Mouse (Mus musculus) CH12F3 (cell line): ENCODE results near the gene Slc27a1.

Experiments used
- in situ Hi-C: fragments of 300-500 bp; cut with MboI; formaldehyde crosslinking; loops from 2 replicates; pipeline ENCODE4 v1.14.3; 2020; ENCODE audit warnings: low sequenced_read_pairs

Slc27a1 gene

DNA sequence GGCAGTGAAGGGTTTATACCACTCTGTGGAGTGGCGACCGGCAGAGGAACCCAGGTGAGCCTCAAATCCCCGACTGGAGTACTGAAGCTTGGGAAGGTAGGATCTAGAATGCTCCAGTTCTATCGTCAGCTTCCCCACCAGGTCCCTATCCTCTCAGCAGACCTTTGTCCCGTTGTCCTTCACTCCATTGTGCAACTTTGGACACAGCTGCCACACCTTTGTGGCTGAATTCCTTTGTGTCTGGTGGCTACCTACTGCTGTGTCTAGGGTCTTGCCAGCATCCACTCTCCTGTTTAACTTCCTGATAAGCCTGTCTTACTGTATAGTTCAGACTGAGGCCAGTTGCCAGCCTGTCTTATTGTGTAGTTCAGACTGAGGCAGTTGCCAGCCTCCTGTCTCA lies 43.5 kb downstream of the Slc27a1 start:
- in situ Hi-C loops = no loop called here

DNA sequence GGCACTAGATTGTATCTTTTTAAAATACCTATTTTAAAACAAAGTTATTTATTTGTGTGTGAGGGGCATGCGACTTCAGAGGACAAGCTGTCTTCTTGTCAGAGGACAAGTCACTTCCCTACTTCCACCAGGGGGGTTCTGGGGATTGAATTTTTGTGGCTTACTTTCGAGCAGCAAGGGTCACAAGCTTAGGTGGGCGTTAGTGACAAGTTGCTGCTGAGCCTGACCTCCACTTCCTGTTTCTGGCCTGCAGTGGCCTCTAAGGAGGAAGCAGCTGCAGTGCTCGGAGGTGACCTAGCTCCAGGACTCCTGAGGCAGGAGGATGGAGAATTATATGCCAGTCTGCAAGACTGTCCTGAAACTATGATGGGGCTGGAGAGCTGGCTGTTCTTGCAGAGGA lies 44.7 kb downstream of the Slc27a1 start:
- in situ Hi-C loops = no loop called here

DNA sequence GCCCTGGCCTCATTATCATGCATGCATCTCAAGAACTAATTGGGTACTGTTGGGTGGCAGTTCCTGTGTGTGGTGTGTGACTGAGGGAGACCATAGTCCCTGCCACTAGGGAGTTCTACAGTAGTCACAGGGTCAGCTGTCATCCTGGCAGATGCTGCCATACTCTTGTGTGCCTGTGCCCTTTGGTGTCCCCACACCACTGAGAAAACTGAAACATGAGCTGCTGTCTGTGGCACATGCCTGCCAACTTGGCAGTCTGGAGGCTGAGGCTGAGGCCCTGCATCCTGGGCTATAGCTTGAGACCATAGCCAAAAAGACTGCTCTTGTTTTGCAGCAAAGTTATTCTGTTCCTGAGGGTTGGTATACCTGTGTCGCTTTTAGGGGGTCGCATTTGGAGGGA lies 51.1 kb downstream of the Slc27a1 start:
- in situ Hi-C loops = no loop called here

DNA sequence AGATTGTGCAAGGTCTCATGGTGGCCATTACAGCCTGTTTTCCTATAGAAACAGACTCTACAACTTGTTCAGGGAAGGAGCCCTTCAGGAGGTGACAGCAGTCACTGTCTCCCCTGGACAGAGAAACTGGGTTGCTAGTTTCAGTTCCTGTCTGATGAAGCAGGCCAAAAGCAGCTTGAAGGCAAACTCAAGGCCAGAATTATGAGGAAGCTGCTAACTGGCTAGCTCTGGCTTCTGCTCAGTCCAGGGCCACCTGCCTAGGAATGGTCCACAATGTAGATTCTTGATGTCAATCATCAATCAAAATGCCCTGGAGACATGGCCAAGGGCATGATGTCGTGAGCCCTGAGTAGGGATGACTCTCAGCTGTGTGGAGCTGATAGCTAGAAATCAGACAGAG lies 56.4 kb downstream of the Slc27a1 start:
- in situ Hi-C loops = no loop called here

DNA sequence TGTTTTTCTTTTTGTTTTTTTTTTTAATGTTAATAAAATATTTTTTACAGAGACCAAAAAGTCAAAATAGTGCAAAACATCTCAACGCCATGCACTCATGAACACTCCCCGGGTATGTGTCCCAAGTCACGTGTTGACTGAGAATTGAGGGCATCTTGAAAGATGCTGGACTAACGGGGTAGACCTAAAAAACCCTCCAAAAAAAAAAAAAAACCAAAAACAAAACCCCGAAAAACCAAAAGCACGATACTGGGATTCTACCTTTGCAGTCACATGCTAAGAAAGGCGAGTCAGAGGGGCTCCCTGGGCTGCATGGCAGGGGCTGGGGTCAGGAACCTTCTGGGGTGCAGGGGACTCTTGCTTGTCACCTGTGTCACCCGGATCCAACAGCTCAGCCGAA lies 58.1 kb downstream of the Slc27a1 start:
- in situ Hi-C loops = no loop called here

DNA sequence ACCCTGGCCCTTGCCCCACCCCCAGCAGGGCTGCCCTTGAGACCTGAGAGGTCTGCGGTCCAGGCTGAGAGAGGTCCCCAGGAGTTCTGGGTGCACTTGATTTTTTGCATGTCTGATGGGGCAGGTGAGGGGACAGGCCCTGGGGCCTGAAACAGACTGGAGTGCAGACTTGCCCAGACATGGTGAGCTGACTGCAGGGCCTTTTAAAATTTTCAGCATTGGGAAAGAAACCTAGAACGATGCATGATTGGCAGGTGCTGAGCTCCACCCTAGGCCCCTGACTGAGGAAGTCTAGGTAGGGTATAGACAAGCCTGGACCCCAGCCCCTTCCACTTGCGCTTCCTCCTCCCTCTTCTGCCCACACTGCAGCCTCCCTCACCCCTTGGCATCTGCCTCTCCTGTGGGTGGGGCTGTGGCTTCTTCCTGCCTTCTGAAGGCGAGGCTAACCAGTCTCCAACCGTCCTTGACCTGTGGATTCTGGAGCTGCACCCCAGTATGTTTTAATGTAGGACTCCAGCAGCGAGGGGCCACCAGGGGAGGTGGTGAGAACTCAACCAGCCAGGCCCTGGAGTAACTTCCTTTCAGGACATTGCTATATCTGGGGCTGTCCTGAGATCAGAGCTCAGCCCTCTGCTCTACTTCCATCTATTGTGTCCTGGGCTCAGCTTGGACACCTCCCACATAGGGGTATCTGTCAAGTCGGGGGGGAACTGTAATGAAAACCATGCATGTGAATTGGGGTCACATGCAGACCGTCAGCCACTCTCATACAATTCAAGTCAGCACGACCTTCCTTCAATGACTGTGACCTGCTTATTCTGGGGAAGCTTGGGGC lies 58.8 kb downstream of the Slc27a1 start:
- in situ Hi-C loops = no loop called here

DNA sequence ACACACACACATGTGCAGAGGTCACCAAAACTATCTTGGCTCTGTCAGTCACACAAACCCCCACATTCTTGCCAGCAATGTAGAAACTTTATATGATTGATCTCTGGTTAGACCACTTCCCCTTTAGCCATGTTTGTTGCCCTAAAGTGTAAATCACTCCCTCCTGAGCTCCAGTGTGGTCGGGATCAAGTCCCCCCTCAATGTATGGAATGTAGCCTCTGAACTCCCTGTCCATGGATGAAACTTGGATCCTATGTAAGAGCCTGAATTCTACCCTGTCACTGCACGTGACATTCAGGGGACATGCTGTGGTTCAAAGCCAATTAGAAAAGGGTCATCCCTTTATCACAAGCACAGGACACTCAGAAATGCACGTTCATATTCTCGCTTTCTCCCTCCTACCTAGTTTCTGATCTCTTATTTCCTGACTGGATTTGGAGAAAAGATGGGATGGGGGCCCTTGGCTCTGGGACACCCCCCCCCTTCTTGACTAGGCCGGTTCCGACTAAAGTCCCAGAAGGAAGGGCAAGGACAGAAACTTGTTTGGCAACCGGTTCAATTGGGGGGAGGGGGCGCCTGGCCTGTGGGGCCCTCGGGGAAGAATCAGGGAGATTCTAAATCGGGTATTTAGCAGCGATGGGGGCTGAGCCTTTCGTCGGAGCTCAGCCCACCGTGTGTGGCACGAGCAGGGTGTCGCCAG lies 59.9 kb downstream of the Slc27a1 start:
- in situ Hi-C loops = no loop called here

DNA sequence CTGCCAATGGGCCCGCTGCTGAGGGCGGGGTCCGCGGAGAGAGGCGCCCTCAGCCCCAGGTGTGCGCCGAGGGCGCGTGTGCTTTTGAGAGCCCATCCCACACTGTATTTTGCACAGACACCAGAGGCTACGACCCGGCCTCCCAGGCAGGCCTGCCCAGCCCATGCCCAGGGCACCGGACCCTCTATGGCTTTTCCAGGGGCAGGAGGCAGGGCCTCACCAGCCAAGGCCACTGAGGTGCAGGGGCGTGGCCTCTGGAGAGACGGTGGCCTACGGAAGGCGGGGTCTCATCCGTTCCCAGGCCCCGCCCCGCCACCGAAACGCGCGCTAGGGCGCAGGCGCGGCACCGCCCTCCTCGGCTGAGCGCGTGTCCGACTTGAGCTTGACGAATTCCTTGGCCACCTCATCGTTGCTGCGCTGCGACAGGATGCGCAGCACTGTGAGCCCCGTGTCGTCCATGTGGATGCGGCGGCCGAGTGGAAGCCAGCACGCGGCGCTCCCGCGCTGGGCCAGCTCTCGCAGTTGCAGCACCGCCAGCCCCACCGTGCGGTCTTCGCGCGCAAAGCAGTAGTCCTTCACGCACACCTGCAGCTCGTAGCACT lies 60.5 kb downstream of the Slc27a1 start:
- in situ Hi-C loops = no loop called here

DNA sequence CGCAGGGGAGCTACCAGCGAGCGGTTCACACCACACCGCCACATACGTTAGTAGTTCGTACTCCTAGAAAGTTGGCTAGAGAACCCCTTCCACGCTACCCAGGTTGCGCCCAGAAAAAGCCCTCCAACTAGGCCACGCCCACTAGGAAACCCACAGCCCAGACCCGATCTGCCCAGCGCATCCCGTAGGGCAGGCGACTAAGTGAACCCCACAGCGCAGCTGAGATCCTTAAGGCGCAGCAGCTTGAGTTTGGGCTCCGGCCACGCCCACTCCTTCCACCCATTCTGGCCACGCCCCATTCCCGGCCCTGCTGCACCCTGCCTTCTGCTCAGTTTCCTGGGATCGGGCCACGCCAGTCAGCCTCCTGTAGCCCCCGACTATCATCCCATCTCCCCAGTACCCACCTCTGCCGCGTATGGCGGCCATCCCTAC lies 61.1 kb downstream of the Slc27a1 start:
- in situ Hi-C loops = no loop called here

DNA sequence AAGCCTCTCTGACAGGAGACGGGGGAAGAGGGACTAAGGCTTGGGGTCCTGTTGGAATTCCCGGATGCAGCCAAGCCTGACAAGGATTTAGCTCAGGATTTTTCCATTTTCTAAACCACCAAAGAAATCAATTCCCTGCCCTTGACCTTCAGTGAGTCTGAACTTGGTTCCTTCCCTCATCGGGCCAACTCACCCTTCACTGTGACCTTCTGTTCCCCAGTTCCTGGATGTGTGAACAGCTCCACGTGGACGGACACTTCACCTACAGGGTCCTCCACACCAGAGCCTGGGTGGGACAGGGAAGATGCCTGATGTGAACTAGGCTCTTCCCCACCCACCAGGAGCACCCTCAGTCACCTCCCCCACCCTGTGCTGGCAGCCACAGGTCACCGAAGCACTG lies 62.1 kb downstream of the Slc27a1 start:
- in situ Hi-C loops = no loop called here

DNA sequence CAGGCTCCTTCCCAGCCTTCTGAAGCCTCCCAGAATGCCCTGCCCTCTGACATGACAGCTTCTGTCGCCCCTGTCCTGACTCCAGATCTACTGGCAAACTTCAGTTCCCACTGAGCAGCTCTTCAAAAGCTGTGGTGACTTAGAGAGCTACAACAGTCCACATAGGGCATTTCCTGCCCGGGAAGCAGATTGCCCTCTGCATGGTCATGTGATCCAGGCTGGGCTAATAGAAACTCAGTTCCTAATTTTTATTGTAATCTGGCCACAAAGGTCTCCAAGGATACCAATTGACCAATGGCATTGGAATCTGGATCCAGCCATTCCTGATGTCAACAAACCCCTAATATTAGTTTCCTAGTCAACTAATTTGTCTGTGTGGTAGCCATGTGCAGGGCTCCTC lies 63.2 kb downstream of the Slc27a1 start:
- in situ Hi-C loops = no loop called here

DNA sequence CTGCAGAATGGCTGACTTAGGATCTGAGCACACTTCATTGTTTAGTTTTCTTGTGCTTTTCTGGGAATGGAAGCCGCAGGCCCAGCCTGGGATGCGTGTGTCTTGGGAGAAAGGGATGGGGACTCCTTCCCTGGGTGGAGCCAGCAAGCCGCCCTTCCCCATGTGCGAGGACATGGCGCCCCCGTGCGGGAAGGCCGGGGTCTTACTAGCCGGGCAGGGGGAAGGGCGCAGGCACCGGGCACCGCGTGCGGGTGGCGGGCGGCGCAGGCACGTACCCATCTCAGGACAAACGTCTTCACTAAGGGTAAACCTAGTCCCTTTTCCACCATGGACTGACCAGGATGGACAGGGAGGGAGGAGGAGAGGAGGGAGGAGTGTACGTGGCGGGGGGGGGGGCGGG lies 64.5 kb downstream of the Slc27a1 start:
- in situ Hi-C loops = no loop called here

DNA sequence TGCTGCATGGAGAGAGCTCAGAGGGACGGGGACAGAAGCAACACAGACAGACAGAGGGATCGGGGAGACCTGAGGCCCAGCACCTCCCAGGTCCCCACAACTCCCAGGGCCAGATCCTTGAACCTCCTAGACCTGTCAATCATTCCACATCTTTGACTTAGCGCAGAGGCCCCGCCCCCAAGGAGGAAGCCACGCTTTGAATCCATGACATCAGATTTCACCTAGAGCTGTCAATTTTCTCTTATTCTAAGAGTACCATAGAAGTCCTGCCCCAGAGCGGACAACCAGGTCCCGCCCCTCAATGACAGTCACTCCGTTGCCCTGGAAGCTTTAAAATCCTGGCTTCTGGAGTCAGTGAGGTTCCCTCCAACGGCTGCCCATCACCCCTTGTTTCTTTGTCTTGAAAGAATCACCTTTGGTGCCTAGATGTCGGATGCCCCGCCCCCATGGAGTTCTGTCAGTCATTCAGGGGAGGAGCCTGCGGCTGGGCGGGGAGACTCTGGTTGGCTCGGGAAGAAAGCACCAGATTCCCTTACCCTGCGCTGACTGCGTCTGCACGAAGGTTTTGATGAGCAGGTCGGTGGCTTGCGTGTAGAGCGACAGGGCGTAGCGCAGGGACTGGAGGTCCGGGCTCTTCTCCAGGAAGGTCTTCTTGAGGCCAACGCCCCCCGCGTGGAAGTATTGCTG lies 65.4 kb downstream of the Slc27a1 start:
- in situ Hi-C loops = no loop called here
